Mouse (Mus musculus) urinary bladder, postnatal 25 days (tissue): ENCODE measurements at regions not wholly inside any gene's neighbourhood (a gene's known extent, or its start where the extent isn't known, plus 50 kb on each side); places are given as distances from the start of the nearest gene placed in this dataset.

Experiments
- DNase-seq: peaks from one replicate; pipeline ENCODE4 v3.0.0; 2022; ENCODE audit warnings: low spot score

- peak; percentile 11 for DNase-seq
Observed at GRCm38 (mm10) chr13:73405720-73406629, 61.0 kb upstream of the Lpcat1 start.

GRCm38 (mm10) chr13:73400921-73401320 lies 66.1 kb upstream of the Lpcat1 start:
- no peak for DNase-seq

- DNase-seq: no peak
Observed at GRCm38 (mm10) chr13:73397033-73397432, 68.7 kb upstream of the Ndufs6 start.

- no peak for DNase-seq
Observed at GRCm38 (mm10) chr13:73395856-73396255, 67.5 kb upstream of the Ndufs6 start.

GRCm38 (mm10) chr13:73389051-73389450 lies 60.7 kb upstream of the Ndufs6 start:
- DNase-seq: no peak

- DNase-seq: peak; percentile 29
Observed at GRCm38 (mm10) chr13:73383585-73383984, 55.2 kb upstream of the Ndufs6 start.
